Mouse (Mus musculus): ENCODE data around the gene Atad3a.

DNA sequence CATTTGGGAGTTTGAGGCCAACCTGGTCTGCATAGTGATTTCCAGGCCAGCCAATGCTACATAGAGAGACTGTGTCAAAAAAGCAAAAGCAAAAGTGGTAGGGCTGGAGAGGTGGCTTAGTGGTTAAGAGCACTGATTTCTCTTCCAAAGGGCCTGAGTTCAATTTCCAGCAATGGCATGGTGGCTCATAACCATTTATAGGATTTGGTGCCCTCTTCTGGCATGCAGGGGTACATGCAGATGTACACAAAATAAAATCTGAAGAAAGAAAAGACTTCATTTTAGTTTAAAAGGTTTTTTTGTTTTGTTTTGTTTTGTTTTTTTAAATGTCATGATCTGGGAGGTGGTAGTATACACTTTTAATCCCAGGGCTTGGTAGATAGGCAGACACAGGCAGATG lies 60.5 kb downstream of the Atad3a start:
- TF ChIP-seq CTCF (IDR thresholded peaks at IDR 0.05; ENCODE audit: control insufficient read depth, insufficient read depth, low read length) (no peak), POLR2A (IDR thresholded peaks at IDR 0.05; ENCODE audit: borderline replicate concordance, control insufficient read depth, low read depth, low read length) (no peak)

Measured in bone marrow, adult 2 months (tissue).